Mouse (Mus musculus) cerebral cortex, adult 2 months (tissue): ENCODE measurements around the gene Col2a1.

Experiments used
- WGBS: fragments of 180-500 bp; shearing (Covaris S2); methylation state at CpG from one replicate; pipeline ENCODE4 v1.1.7; 2018; 5-methylcytosine and 5-hydroxymethylcytosine counted together

Gene Col2a1

DNA sequence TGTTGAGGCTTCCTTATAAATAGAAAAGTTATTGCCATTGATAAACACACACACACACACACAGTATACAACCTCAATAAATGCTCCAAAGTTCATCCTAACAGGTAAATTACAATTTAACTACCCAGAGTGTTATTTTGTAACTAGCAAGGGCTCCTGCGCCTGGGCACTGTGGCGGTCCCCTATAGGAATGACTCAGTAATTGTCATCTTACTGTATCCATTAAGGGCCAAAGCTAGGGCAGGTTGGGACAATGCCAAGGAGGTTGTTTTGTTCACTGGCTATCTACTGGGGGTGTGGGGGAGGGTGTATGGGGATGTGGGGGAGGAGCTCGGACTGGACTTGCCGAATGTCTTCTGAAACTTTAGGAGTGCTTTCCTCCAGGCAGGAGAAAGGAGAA is 77.5 kb downstream of the Col2a1 start:
- WGBS = 64% methylated on average over 4 of the region's 4 CpGs
